Mouse (Mus musculus) brain, adult 2 months (tissue): ENCODE results near the gene Fgfr2.
"Not testable (repeated sequence)": the region's sequence is repeated elsewhere in the genome, so short reads cannot be mapped to it uniquely, and the experiment has no call there.

Experiments
- DNase-seq: peaks from one replicate; pipeline ENCODE4 v3.0.0; 2011; ENCODE audit warnings: low read depth, low spot score

The Fgfr2 gene

GRCm38 (mm10) chr7:130545401-130545800 lies 2577.7 kb downstream of the Fgfr2 start:
- DNase-seq = no peak

- DNase-seq = no peak
These were observed 2580.0 kb downstream of the Fgfr2 start for GRCm38 (mm10) chr7:130543181-130543580.

- DNase-seq = no peak
These were observed 2583.0 kb downstream of the Fgfr2 start for GRCm38 (mm10) chr7:130540176-130540575.

GRCm38 (mm10) chr7:130537068-130537467 lies 2586.1 kb downstream of the Fgfr2 start:
- DNase-seq = no peak

GRCm38 (mm10) chr7:130535174-130535573 lies 2588.0 kb downstream of the Fgfr2 start:
- peak; percentile 16 for DNase-seq

GRCm38 (mm10) chr7:130533316-130534260 lies 2589.6 kb downstream of the Fgfr2 start:
- peak; percentile 93 for DNase-seq

GRCm38 (mm10) chr7:130531138-130531537 lies 2592.0 kb downstream of the Fgfr2 start:
- DNase-seq = not testable (repeated sequence)

GRCm38 (mm10) chr7:130527306-130527705 lies 2595.8 kb downstream of the Fgfr2 start:
- no peak for DNase-seq

- DNase-seq = no peak
These were observed 2599.7 kb downstream of the Fgfr2 start for GRCm38 (mm10) chr7:130523451-130523850.

GRCm38 (mm10) chr7:130520812-130521422 lies 2602.2 kb downstream of the Fgfr2 start:
- DNase-seq = no peak

- peak; percentile 45 for DNase-seq
These were observed 2603.1 kb downstream of the Fgfr2 start, which contains the start of gene Ate1 for GRCm38 (mm10) chr7:130520049-130520425. Gene Ate1, minus strand, starts transcription at chr7:130520369.

- peak; percentile 99 for DNase-seq
These were observed 2603.8 kb downstream of the Fgfr2 start for GRCm38 (mm10) chr7:130519096-130520048.

- peak; percentile 50 for DNase-seq
These were observed 2604.7 kb downstream of the Fgfr2 start for GRCm38 (mm10) chr7:130518213-130519095.

- no peak for DNase-seq
These were observed 2612.9 kb downstream of the Fgfr2 start for GRCm38 (mm10) chr7:130510243-130510642.

GRCm38 (mm10) chr7:130503006-130503405 lies 2620.1 kb downstream of the Fgfr2 start:
- DNase-seq = peak; percentile 27

GRCm38 (mm10) chr7:130501499-130501898 lies 2621.7 kb downstream of the Fgfr2 start:
- no peak for DNase-seq

- DNase-seq = peak; percentile 50
These were observed 2629.8 kb downstream of the Fgfr2 start for GRCm38 (mm10) chr7:130493346-130493745.

GRCm38 (mm10) chr7:130492026-130492425 lies 2631.1 kb downstream of the Fgfr2 start:
- no peak for DNase-seq

- not testable (repeated sequence) for DNase-seq
These were observed 2644.1 kb downstream of the Fgfr2 start for GRCm38 (mm10) chr7:130479003-130479402.

GRCm38 (mm10) chr7:130475970-130476369 lies 2647.2 kb downstream of the Fgfr2 start:
- peak; percentile 82 for DNase-seq
